Mouse (Mus musculus) lung, postnatal 0 days (tissue): ENCODE data around the gene Srsf5. TPM values are rescaled to one million over a fixed set of nuclear protein-coding genes. Genes with fewer than 3 reads are reported as not detected.

Experiments
- ATAC-seq: fragments of 200-750 bp; cut with Nextera tagmentation; 2 replicates; pipeline ENCODE4 v1.8.0; 2017; ENCODE audit warnings: moderate library complexity
- DNase-seq: peaks from one replicate; pipeline ENCODE4 v3.0.0-alpha.2; 2016; ENCODE audit warnings: low spot score
- H3K27ac ChIP-seq: fragments of 300-500 bp; sonication (generic); 2 replicates; pipeline ENCODE4 v1.5.1; 2014; ENCODE audit warnings: antibody characterized with exemption, mild to moderate bottlenecking, low read length, mixed read lengths
- H3K27me3 ChIP-seq: fragments of 300-500 bp; sonication (generic); replicated peaks from 2 replicates; pipeline ENCODE4 v1.6.1; 2014; ENCODE audit warnings: low read length, mixed read lengths; ENCODE audit not compliant: insufficient read depth
- H3K36me3 ChIP-seq: fragments of 300-500 bp; sonication (generic); 2 replicates; pipeline ENCODE4 v1.6.1; 2014; ENCODE audit warnings: low read length, mixed read lengths; ENCODE audit not compliant: insufficient read depth
- H3K4me1 ChIP-seq: fragments of 300-500 bp; sonication (generic); 2 replicates; pipeline ENCODE4 v1.6.1; 2014; ENCODE audit warnings: antibody characterized with exemption, low read depth, low read length, mixed read lengths; ENCODE audit not compliant: insufficient read depth
- H3K4me2 ChIP-seq: fragments of 300-500 bp; sonication (generic); replicated peaks from 2 replicates; pipeline ENCODE4 v1.6.1; 2014; ENCODE audit warnings: low read depth, mild to moderate bottlenecking, low read length, moderate library complexity, mixed read lengths
- H3K4me3 ChIP-seq: fragments of 300-500 bp; sonication (generic); 2 replicates; pipeline ENCODE4 v1.5.1; 2014; ENCODE audit warnings: low read depth, low read length
- H3K9ac ChIP-seq: fragments of 300-500 bp; sonication (generic); replicated peaks from 2 replicates; pipeline ENCODE4 v1.6.1; 2014; ENCODE audit warnings: low read depth, mild to moderate bottlenecking
- H3K9me3 ChIP-seq: fragments of 300-500 bp; sonication (generic); 2 replicates; pipeline ENCODE4 v1.6.1; 2016; ENCODE audit warnings: low read length, mixed read lengths
- CTCF ChIP-seq: IDR thresholded peaks from 2 replicates; pipeline ENCODE4 v1.5.1; 2016; ENCODE audit warnings: antibody characterized with exemption, mild to moderate bottlenecking
- EP300 ChIP-seq: IDR thresholded peaks from 2 replicates; pipeline ENCODE4 v1.6.1; 2016; ENCODE audit warnings: antibody characterized with exemption, mild to moderate bottlenecking, control low read depth
- WGBS: fragments of 180-500 bp; shearing (Covaris S2); extraction: QIAGEN DNeasy Blood & Tissue Kit; methylation state at CpG from one replicate; pipeline ENCODE4 v1.1.7; 2014; 5-methylcytosine and 5-hydroxymethylcytosine counted together
- polyA plus RNA-seq: library from polyadenylated mRNA; unstranded; fragments of >200 nt; fragmentation: Nextera tagmentation; extraction: Ambion mirVana; gene quantifications from 2 replicates; pipeline ENCODE4 v1.2.1, GENCODE M21; 2015

The Srsf5 gene
- polyA plus RNA-seq, 1 experiment from 2014 or later = 442 TPM

DNA sequence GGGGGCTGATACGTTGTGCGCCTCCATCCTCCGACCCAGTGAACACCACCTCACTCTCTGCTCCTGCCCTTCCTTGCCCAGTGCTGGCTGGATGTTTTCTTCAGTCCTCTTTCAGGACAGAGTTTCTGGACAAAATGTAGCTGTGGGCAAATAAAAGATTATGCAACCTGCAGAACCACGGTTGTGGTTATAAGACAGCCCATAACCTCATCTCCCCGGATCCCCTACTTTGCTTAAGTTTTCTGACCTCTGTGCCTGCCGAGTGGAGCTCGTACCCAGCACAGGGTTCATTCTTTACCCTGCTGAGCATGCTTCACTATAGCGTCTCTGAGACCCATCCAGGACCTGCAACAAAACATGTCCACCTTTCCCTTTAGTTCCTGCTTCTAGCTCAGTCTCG, 22.6 kb downstream of the Srsf5 start:
- 86% methylated on average over 9 of the region's 9 CpGs for WGBS
- TF ChIP-seq CTCF = no peak
- TF ChIP-seq EP300 = no peak

DNA sequence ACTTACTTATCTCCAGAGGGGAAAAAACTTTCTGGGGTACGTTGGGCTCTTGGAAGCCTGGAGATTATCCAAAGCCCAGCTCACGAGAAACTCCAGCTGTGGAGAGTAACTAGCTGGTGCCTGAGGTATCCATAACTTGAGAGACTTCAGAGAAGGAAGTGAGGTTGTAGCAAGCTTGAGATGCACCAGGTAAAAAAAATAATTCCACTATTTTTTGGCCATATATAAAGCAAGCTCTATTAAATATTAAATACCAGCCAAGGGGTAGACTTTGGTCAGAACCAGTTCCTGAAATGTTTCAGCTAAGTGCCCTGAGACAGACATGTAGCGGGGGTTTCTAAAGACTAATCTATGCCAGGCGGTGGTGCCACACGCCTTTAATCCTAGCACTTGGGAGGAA, 23.3 kb downstream of the Srsf5 start, which contains the start of gene Slc10a1:
TSS of gene Slc10a1 (minus strand) at position 101 of the 400 bp plus-strand sequence.
- no peaks in the 10 kb centered on the region for H3K4me1 ChIP-seq
- H3K27ac ChIP-seq = no peak within 1 kb of the TSS
- no peak within 1 kb of the TSS for H3K4me2 ChIP-seq
- no peaks in the 10 kb centered on the region for H3K27me3 ChIP-seq
- no peaks in the 10 kb centered on the region for H3K36me3 ChIP-seq
- 73% methylated on average over 5 of the region's 5 CpGs for WGBS
- H3K9ac ChIP-seq = no peak within 1 kb of the TSS
- H3K9me3 ChIP-seq = no peaks in the 10 kb centered on the region
- DNase-seq (no peak), ATAC-seq (no peak)
- no peak for TF ChIP-seq CTCF
- no peak within 1 kb of the TSS for H3K4me3 ChIP-seq

More for the DNA sequence above, 22.6 kb downstream of the Srsf5 start:
- no peaks in the 10 kb centered on the region for H3K27me3 ChIP-seq
- H3K9me3 ChIP-seq = no peaks in the 10 kb centered on the region
- no peak overlapping the region for H3K27ac ChIP-seq
- no peaks in the 10 kb centered on the region for H3K36me3 ChIP-seq
- no peak overlapping the region for H3K4me2 ChIP-seq
- H3K4me1 ChIP-seq = no peaks in the 10 kb centered on the region
- DNase-seq (no peak), ATAC-seq (no peak)
- no peak overlapping the region for H3K4me3 ChIP-seq
- H3K9ac ChIP-seq = no peak overlapping the region

DNA sequence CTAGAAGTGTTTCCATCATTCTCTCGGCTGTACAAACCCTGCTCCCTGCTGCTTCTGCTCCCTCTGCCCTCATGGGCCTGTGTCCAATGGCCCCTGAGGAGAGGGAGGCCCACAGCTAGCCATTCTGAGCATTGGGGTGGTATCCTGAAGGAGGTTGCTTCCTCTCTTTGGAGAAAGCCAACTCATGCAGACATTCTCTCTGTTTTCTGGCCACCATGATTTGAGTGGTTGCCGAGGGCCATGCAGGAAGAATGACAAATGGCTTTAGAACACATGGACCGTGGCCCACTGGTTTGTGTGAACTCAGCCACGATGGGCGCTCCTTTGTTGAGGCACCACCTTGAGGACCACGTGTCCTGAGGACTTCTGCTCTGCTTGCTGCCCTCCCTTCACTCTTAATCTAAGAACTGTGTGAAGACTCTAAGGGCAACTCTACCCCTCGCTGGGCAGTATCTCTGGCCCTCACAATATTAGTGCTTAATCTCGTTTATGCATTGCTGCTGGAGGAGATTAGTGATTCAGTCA, 24.9 kb downstream of the Srsf5 start:
- Histone ChIP-seq H3K9me3 (no peaks in the 10 kb centered on the region), H3K27me3 (no peaks in the 10 kb centered on the region), H3K4me2 (no peak overlapping the region), H3K36me3 (no peaks in the 10 kb centered on the region), H3K9ac (no peak overlapping the region), H3K4me1 (no peaks in the 10 kb centered on the region), H3K27ac (no peak overlapping the region), H3K4me3 (no peak overlapping the region)
- WGBS = 76% methylated on average over 8 of the region's 8 CpGs
- TF ChIP-seq CTCF (no peak), EP300 (no peak)
- ATAC-seq (no peak), DNase-seq (no peak)

DNA sequence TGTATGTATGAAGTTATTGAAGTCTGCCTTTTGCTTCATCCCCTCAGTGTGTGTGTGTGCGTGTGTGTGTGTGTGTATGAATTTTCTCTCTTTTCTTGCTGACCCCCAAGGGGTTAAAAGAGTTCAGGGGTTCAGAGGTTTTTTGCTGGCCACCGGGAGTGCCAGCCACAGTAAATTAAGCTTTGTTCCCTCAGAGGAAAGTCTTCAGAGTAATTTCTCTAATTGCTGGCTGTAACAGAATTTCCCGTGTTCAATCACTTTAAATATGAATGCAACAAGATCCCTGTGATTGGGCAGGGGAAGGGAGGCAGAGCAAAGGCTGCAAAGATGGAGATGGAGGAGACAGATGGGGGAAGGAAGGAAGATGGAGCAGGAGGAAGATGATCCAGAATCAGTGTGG, 26.5 kb downstream of the Srsf5 start:
- Histone ChIP-seq H3K36me3 (no peaks in the 10 kb centered on the region), H3K9me3 (no peaks in the 10 kb centered on the region), H3K9ac (no peak overlapping the region), H3K4me3 (no peak overlapping the region), H3K27ac (no peak overlapping the region), H3K4me1 (no peaks in the 10 kb centered on the region), H3K4me2 (no peak overlapping the region), H3K27me3 (no peaks in the 10 kb centered on the region)
- no peak for DNase-seq
- 40% methylated on average over 3 of the region's 3 CpGs for WGBS
- TF ChIP-seq CTCF (no peak), EP300 (no peak)
- no peak for ATAC-seq

DNA sequence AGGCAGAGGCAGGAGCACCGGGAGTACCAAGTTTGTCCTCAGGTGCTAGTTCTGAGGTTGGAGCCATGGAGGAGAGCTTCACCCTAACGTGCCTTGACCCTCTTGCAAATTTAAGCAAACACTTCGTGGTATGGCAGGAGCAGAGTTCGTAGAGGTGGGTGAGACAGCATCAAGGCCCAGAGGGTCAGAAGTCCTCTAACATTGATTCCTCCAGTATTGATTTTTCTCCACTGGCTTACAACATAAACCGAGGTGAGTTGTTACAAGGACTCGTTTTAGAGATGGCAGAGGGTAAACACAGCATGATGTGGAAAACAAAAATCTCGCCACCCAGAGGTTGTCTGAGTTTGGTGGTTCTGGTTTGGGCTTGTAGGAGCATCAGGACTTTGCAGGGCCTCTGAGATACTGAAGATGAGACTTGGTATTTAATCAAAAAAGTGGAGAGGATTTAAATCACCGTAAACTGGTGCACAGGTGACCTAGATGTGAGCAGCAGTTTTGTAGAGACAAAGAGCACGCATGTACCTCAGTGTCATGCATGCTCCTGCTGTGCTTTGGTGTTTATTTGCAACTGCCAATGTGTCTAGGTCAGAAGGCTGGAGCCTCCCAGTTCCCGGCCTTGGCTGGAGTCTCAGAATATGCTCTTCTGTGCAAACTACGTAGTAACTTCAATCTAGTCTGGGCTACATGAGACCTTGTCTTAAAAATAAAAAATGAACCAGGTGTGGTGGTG, 30.8 kb downstream of the Srsf5 start:
- ATAC-seq (no peak), DNase-seq (no peak)
- no peaks in the 10 kb centered on the region for H3K9me3 ChIP-seq
- WGBS = 80% methylated on average over 11 of the region's 11 CpGs
- H3K4me2 ChIP-seq = no peak overlapping the region
- no peak overlapping the region for H3K4me3 ChIP-seq
- H3K4me1 ChIP-seq = no peaks in the 10 kb centered on the region
- H3K36me3 ChIP-seq = no peaks in the 10 kb centered on the region
- no peak overlapping the region for H3K27ac ChIP-seq
- TF ChIP-seq CTCF = no peak
- no peak for TF ChIP-seq EP300
- H3K27me3 ChIP-seq = no peaks in the 10 kb centered on the region
- H3K9ac ChIP-seq = no peak overlapping the region

DNA sequence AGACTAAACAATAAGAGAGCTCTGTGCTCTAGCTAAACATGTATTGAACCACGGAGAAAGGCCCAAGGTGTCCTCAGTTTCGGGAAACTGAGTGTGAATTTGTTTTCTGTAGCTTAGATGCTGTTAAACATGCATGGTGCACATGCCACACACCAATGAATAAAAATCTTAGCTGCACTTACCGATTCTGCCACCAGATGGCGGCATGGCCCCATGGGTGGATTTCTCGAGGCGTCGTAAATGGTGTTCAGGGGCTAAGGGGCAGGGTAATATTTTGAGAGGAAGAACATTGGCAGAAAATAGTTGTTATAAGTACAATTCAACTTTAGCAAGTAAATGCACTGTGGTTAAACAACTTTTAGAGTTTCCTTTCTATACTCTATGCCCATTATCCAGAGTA, 37.0 kb downstream of the Srsf5 start:
- DNase-seq = peak; percentile 40
- WGBS = 2% methylated on average over 7 of the region's 7 CpGs

More for the DNA sequence above, 37.0 kb downstream of the Srsf5 start:
- TF ChIP-seq CTCF (peak; percentile 97), EP300 (no peak)
- no peak overlapping the region for H3K4me3 ChIP-seq
- no peak overlapping the region for H3K9ac ChIP-seq
- no peak for ATAC-seq
- no peak overlapping the region for H3K27ac ChIP-seq
- no peaks in the 10 kb centered on the region for H3K9me3 ChIP-seq
- H3K4me2 ChIP-seq = no peak overlapping the region
- H3K36me3 ChIP-seq = no peaks in the 10 kb centered on the region
- H3K27me3 ChIP-seq = no peaks in the 10 kb centered on the region
- H3K4me1 ChIP-seq = no peaks in the 10 kb centered on the region
